Mouse (Mus musculus) T-cell, adult 2 months (primary cell): Measurements from ENCODE around the gene Mypop.

ENCODE experiments used
- DNase-seq: peaks from one replicate; pipeline ENCODE4 v3.0.0; 2022; ENCODE audit warnings: low spot score

Gene Mypop

DNA sequence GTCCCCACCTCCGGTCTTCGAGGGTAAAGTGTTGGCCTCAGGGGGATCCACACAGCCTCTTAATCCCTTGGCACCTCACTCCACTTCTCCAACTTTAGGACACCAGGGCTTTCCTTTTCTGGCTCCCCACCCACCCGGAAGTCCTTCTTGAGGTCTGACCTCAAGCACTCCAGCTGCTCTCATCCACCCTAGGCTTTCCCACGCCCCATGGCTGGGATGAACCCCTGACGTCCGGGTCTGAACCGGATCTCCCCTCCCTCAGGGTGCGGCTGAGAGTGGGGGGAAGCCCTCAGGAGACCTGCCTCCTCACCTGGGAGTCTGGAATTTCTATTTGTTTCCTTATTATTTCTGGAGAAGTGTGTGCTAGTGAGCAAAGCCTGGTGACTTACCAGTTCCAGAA lies 30.0 kb downstream of the Mypop start:
- no peak for DNase-seq

DNA sequence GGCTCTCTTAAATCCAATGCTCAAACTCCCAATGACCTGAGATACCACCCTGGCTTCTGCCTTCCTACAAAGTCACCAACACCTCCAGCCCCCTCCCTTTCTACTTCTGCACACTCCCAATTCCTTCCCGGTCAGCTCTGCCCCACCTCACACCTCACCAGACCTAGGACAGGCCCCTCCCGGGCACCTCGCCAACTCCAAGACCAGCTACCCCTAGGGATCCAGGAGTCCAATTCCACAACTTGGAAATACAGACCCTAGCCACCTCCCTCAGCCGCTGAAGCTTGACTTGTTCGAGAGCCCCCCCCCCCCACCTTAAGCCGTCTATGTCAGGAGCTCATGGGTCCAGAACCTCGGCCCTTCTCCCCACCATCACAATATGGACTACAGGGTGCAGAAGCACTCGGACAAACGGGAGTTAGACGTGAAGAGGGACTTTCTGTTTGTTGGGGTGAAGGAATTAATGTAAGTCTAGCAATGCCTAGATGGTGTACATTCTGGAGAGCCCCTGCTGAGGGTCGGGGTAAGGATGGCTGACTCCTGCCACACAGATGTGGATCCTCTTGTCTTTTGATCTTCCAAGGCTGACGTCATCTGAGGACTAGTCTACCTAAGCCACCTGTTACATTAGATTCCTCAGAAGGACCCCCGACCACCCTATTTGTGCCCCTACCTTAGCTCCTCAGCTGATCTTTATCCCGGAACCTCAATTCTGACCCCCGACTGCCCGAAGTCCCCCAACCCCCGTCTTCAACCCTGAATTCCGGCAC lies 31.3 kb downstream of the Mypop start:
- DNase-seq = no peak

DNA sequence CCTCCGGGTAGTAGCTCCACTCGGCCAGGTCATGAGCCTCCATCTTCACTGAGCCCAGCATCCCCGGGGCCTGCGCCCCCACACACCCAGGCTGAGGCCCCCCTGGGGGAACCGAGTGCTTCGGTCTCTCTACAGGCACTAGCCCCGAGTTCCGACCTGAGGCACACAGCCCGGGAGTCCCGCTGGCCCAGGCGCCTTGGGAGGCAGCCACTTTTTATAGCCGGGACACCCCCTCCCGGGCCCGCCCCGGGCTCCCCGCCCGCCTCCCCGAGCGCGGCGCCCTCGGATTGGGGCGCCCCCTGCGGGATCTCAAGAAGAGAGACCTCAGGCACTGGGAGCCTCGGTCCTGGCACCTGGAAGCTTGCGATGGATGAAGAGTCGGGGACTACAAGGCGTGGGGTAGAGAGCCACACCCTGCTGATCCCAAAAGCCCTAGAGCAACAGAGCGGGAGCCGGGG lies 32.3 kb downstream of the Mypop start, which contains the start of gene Foxa3:
TSS of gene Foxa3 (minus strand) at position 182 of the 458 bp plus-strand sequence.
- peak; percentile 41 for DNase-seq

DNA sequence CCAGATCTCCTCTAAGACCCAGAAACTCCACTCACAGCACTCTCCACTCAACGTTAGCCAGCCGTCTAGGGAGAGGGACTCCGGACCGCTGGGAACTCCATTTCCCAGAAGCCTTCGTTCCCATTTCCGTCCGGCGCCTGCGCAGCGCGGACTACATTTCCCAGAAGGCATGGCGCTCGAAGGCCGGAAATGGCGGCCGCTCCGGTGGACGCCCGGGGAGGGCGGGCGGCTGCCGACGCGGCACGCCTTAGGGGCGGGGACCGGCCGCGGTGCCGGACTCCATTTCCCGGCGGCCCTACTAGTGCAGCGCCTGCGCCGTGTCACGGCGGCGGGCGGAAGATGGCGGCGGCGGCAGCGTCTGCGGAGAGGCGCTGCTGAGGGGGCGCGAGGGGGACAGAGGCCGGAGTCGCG lies 33.1 kb downstream of the Mypop start, which contains the start of gene Sympk:
TSS of gene Sympk (plus strand) at position 282 of the 411 bp plus-strand sequence.
- DNase-seq = peak; percentile 97

DNA sequence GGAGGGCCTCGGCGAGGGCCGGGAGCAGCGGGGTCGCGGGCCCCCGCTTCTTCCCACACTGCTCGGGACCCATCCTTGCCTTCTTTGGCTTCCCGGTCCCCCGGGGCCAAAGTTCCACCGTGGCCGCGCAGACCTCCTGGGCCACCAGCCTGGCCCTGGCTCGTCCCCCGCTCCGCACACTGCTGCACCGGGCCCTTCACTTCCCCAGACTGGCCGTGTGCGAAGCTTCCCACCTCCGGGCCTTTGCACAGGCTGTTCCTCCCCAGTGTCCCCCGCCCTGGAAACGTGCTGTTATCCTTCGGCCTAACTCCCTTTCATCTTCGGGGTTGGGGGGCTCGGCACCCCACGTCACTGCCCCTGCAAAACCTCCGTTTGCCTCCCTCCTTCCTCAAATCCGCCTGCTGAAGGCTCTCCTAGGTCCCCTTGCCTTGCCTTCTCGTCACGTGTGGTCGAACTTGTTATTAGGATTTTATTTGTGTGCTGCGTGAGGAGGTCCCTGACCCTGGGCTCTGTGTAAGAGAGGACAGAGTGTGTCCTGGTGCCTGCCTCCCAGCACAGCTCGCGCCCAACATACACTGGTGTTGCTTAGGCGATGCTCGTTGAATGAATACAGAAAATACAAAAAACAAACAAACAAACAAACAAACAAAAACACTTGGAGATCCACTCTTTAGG lies 33.7 kb downstream of the Mypop start:
- DNase-seq = peak; percentile 26

DNA sequence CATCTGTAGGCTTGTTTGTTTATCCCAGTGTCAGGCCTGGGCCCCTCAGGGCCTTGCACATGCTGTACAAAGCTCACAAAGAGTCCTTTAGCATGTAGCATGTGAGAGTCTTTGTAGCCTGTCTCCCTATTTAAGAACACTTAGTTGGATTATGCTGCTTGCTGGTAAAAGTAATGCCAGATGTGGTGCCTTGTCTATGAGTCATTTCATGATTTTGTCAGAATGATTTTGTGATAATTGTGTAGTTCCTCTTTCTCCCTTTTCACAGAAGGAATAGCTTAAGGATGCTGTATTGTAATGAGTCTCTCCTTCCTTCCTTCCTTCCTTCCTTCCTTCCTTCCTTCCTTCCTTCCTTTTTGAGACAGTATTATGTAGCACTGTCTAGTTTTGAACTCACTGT lies 37.0 kb downstream of the Mypop start:
- no peak for DNase-seq

DNA sequence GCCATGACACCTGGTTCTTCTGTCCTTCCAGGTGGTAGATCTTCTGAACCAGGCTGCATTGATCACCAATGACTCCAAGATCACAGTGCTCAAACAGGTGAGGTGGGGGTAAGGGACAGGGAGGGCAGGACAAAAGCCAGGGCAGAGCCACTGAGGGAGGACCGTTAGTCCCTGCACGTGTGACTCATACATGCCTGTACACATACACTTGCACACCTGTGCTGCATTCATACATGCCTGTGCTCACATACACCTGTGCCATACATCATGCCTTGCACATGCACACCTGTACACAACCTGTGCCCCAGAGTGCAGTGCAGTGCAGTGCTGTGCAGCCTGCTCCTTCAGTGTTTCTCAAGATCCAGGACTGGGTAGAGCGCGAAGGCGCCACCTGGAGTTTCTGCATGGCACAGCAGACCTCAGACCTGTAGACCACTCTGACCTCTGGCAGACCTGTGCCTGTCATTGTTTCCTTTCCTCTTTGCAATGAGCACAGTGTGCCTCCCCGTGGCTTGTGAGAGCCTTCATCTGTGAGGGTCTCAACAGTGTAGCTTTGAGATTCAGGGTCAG lies 38.1 kb downstream of the Mypop start:
- peak; percentile 60 for DNase-seq

DNA sequence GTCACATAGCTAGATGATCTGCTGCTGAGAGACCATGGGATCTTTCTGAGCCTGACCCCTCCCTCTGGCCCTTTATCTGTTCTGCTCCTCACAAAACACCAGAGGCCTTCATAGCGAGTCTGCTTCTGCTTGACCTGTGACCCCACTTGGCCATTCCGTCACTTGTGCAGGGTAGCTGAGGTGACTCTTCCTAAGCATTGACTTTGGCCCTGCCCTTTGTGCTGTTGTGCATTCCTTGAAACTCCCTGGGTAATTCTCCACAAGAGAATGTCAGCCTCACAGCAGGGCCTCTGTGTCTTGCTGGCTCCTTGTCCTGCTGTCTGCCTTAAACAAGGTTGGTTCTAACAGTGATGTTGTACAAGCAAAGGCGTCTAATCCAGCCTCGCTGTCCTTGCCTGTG lies 40.6 kb downstream of the Mypop start:
- DNase-seq = no peak

DNA sequence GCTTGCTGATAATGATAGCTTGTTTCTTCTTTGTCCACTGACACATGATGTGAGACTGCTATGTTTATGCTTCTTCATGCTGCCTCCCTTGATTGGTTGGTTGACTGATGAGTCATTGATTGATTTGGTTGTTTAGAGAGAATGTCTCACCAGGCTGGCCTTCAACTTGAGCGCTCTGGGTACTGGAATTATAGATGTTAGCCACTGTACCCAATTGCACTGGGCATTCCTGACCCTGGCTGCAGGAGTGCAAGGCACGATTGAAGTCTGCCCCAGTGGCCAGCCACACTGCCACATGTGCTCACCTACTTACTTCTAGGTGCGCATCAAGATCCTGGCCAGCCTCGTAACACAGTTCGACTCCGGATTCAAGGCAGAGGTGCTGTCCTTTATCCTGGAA lies 53.6 kb downstream of the Mypop start:
- no peak for DNase-seq

DNA sequence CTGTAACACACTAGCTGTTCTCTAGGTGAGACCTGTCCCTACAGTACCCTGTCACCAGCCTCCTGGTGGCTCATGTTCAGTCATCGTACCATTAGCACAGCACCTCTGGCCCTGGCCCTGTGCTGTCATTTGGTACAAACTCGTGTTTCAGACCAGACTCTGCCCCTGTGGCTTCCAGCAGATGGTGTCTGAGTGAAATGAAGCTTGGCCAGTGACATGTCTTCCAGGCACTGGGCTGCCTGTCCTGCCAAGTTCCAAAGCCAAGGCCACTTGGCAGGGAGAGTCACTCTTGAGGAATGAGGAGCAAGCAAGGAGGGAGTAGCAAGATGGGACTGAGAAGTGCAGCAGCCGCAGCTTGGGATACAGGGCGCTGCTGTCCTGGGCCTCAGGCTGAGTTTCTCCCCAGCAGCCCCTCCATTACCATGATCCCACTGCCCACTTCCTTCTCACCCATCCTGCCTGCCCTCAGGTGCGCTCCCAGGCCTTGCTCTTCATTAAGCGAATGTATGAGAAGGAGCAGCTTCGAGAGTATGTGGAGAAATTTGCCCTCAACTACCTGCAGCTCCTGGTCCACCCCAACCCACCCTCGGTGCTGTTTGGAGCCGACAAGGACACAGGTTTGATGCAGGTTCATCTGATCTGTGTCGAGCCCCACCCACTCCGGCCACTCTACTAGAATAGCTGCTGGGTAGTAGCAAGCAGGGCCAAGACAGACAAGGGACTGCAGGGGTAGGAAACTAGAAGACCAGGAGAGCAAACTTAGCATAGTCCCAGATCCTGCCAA lies 55.4 kb downstream of the Mypop start:
- no peak for DNase-seq

DNA sequence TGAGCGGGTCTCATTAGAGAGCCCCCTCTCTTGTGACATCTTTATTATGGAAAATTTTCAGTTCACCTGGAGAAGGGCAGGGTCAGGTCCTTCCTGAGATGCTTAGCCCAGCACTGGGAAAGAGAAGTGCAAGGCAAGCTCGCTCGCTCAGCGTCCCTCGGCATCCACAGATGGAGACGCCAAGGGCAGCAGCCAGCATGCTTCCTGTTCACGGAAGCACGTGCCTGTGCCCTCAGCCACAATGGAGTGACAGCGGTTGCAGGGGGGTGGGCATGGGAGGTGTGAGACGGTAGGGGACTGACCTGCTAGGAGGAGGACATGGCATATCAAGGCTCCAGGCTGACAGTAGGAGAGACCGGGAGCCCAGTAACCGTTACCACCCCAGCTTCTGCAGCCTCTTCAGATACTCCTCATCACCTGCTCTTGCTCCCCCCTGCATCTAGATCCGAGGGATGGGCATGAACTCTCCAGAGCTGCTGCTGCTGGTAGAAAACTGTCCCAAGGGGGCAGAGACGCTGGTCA lies 57.0 kb downstream of the Mypop start:
- DNase-seq = no peak

DNA sequence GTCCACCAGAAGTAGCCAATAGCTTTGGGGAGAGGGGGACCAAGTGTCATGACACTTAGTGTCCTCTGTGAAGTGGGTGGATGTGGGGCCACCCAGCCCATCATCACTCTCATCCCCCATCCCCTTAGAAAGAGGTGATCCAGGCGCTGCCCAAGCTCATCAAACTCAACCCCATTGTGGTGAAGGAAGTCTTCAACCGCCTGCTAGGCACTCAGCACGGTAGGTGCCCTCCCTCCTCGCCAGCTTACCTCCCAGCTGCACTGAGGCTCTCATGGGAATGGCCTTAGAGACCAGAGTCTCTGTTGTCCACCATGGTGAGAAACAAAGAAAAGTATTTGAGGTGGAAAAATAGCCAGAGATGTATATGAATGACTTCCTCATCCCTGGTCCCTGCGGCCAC lies 58.2 kb downstream of the Mypop start:
- DNase-seq = no peak

DNA sequence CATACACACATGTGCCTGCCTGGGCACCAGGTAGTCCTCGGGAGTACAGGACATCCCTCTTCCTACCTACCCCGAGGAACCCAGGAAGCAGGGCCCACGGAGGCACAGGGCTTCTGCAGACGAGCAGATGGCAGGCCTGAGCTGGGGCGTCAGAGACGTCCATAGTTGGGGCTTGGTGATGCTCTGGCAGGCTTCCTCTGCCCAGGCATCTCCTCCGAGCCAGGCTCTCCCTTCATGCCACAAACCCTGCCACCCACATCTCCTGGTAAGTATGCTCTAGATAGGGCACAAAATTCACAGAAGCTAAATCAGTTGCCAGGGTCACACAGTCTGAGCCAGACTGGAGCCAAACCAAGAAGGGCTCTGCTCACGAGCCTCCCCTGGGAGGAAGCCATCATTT lies 59.1 kb downstream of the Mypop start:
- DNase-seq = no peak

DNA sequence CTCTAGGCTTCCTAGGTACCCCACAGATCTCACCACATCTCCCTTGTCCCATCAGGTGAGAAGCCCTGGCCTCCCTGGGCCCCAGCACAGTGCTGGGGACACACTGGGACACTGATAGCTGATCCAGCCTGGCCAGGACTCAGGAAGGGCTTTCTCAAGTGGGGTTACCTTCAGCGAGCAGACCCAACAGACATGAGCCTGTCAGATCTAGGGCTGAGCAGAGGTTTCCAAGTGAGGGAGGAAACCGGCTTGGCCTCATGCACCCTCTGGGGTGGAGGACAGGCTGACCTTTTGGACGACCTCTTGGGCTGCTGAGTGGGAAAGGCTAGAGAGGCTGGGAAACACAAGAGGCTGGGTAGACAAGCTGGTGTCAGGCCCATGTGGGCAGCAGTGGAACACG lies 60.1 kb downstream of the Mypop start:
- DNase-seq = no peak
